Mouse (Mus musculus): ENCODE results near the gene Zc3h13.

Gene Zc3h13

DNA sequence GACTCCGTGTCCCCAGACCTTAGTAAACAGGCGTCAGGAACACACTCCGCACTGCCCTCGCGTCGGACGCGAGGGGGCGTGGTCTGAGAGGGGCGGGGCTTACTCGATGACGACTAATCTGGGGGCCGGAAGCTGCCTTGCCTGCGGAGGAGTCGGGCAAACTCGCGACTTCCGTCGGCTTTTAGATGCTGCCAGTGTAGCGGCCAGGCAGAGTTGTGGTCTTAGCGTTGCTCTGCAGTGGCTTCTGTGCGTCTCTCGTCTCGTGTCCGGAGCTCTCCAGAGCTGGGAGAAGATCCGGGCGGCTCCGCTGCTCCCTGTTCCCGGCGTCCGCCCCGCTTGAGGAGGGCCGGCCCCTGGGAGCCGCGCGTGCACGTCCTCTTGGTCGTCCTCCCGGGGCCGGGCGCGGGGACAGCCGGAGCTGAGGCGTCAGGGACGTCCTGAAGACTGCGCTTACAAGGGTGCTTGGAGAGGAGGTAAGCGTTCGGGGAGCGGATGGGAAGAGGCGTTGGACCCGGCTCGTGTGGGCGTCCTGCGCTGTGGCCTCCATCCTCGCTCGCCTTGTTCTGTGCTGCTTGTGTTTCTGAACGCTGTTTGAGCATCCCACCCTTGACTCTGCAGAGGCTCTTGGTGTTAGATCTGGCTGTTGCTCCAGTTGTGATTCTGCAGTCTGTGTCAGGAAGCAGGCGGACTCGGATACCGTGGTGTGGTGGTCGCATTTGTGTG is at the start of gene Zc3h13:
Gene Zc3h13, plus strand, starts transcription at position 181 of the 723 bp plus-strand sequence.
- peak; percentile 91 for DNase-seq (ENCODE audit: low spot score)

DNA sequence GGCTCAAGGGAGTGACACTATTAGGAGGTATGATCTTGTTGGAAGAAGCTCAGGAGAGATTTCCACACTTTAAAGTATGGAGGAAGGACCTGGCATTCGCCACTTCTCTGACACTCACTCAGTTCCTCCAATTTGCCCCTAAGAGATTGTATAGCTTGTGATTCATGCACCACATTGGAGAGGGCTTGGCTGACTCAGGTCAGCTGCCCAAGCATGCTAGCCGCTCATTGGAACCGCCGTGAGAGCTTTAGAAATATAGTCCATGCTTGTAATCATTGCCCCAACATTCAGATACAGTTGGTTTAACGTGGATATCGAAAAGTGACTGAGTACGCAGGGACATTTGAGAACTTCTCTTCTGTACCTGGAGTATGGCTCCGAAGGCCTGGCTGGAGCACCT is 48.6 kb upstream of the Zc3h13 start:
- DNase-seq (ENCODE audit: low spot score), result no peak

DNA sequence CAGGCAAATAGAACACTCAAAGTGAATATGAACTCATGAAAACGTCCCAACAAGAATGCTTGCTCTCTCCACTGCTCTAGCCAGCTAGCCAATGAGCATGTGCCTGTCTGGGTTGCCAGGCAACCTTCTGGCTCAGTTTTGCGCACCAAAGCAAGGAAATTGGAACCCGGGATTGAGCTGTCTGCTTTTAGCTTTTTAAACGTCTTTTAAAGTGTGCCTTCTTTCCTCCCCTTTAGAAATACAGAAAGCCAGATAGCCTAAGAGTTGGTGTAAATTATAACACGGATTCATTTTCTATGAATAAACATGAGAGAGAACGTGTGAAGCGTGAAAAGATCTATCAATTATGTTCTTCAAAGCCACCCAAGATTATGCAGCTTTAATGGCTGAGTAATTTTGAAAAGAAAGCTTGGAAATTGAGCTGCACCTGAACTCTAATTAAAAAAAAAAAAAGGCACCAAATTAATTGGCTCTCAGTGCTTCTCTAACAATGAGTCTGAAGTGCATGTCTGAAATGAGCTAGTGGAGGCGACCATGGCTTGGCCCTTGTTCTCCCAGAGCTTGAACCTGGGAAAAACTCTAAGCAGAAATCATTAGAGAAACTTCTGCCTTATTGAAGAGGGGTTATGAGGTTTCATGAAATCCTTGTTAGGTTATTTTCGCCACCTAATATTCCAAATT is 48.1 kb upstream of the Zc3h13 start:
- peak; percentile 7 for DNase-seq (ENCODE audit: low spot score)

DNA sequence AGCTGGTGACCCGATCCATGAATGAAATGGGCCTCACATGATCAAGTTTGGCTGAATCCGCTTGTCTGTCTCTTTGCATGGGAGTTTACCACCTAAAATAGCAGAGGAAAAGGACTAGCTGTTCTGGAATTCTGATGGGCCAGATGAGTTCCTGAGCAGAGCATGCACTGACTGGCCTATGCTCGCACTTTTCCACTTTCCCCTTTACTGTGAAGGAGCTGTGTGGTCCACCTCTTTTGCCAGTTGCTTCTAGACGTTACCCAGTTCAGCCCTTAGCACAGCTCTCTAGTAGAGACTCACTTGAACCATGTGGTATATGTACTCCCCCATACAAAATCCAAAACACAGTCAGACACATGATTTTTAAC is 47.6 kb upstream of the Zc3h13 start:
- DNase-seq (ENCODE audit: low spot score), result no peak

DNA sequence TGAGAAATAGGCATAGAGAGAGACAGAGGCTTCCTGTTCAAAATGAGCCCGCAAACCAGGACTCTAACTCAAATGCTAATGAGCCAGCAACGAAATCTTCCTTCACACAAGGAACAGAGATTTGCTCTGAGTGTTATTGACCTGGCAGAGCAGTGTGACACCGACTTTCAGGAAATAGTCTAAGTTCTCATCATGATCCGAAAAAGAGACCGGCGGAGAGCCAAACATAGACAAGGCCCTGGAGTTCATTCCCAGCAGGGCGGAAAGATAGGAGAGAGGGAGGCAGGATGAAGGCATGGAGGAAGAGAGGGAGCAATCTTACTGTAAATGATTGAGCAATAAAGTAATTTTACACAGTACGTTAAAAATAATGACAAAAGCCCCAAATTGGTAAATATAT is 47.1 kb upstream of the Zc3h13 start:
- no peak for DNase-seq (ENCODE audit: low spot score)

DNA sequence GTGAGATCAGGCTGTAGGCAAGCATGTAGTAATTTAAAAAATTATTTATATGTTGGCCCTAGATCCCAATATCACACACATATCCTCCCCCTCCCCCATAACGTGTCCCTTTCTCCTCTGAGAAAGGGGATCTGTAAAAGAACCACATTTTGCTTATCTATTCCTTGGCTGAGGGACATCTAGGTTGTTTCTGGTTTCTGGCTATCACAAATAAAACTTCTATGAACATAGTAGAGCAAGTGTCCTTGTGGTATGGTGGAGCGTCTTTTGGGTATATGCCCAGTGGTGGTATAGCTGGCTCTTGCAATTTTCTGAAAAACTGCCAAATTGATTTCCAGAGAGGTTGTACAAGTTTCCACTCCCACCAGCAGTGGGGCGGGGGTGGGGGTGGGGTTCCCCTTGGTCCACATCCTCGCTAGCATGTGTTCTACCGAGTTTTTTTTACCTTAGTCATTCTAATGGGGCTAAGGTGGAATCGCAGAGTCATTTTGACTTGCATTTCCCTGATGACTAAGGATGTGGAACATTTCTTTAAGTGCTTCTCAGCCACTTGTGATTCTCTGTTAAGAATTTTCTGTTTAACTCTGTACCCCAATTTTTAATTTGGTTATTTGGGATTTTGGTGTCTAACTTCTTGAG is 46.0 kb upstream of the Zc3h13 start:
- DNase-seq (ENCODE audit: low spot score), result no peak

DNA sequence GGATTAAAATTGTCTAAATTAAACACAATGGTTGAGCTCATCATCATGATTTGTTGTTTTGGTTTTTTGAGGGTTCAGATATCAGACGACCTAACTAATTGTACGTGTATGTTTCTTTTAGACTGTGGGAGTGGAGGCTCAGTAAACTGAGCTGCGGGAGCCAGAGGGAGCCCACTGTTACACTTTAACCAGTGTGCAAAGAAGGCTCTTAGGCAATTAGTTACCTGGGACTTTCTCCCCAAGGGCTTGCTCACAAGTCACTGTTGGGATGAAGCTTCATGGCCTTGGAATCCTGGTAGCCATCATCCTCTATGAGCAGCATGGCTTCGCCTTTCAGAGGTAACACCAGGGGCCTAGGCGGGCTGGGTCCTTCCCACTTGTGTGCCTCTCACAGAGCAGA is 42.1 kb upstream of the Zc3h13 start, which contains the start of gene Cpb2:
Gene Cpb2, plus strand, starts transcription at position 201 of the 400 bp plus-strand sequence.
- DNase-seq (ENCODE audit: low spot score), result no peak

DNA sequence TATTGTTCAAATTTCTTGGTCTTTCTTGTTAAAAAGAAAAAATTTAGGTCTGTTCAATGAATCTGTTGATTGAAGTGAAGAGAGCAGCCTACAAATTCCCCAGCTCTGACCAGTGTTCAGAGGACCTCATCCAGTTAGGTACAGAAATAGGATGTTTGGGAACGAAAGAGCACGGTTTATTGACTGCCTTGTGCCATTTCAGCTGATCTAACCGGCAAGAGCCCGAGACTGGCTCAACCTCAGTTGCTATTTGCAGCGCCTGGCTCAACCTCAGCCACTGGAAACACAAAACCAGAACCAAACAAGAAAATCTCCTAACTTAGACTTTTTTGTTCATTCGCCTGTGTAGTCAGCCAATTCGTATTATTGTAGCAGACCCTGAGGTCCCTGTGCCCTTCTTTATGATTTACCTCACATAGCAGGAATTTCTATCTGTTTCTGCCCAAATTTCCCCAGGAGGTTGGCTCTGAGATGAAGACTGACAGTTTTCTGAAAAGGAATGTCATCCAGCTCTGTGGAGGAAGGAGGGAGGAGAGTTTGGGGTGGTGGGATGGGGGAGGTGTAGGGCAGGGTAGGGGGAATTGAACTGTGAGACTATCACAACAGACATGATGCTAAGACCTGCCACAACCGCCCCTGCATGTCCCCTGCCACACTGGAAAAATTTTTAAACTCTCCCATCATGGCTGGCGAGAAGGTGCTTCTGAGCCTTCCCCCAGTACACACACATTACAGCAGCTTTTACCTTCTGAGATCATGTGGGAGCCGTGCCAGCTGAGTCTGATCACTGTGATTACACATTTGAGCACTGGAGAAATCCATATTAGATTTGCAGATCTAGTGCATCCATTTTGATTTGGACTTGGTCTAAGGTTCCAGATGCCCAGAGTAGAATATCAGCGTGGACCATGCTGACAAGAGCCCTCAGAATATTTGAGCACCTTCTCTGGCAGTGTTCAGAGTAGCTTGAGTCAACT is 37.9 kb upstream of the Zc3h13 start:
- no peak for DNase-seq (ENCODE audit: low spot score)

DNA sequence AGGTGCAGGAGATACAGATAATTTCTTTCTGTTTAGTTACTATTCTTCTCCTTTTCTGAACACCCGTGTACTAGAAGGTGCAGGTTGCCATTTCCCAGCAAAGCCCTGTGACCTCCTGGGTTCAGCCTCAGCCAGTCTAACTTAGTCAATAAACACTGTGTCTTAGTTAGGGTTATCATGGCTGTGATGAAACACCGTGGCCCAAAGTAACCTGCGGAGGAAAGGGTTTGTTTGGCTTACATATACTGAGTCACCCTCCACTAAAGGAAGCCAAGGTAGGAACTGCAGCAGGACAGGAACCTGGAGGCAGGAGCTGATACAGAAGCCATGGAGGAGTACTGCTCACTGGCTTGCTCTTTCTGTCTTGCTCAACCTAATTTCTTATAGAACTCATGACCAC is 33.7 kb upstream of the Zc3h13 start:
- no peak for DNase-seq (ENCODE audit: low spot score)

DNA sequence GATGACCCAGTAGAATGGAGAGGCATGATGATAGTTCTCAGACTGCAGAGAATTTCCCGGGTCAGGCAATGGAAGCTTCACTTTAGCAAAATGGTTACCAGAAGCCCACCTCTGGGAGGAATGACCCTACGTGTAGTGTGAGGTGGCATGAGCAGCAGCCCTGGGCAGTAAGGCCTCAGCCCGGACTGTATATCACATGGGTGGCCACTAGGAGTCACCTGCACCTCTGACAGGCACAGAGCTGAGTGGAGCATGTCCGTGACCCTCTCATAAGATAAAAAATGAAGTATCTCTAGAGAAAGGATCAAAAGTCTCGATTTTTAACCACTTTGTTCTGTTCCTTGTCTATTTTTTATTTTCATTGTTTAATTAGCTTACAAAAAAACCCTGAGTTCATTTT is 27.7 kb upstream of the Zc3h13 start:
- no peak for DNase-seq (ENCODE audit: low spot score)

DNA sequence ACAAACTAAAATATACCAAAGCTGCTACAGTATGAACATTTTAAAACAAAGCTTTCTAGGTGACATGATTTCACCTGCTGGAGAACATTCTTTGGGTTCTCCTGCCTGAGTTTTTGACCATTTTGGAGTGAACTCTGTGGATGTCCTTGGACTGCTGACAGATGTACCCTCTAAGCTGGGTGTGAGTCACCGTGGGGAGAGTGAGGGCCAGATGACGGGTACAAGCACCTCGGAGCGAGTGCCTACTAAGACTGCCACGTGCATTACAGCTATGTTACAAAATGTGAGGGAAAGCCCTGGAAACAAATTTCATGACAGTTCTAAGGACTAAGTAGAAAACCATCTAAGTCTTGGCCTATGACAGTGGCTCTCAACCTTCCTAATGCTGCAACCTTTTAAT is 14.6 kb upstream of the Zc3h13 start:
- DNase-seq (ENCODE audit: low spot score), result no peak

DNA sequence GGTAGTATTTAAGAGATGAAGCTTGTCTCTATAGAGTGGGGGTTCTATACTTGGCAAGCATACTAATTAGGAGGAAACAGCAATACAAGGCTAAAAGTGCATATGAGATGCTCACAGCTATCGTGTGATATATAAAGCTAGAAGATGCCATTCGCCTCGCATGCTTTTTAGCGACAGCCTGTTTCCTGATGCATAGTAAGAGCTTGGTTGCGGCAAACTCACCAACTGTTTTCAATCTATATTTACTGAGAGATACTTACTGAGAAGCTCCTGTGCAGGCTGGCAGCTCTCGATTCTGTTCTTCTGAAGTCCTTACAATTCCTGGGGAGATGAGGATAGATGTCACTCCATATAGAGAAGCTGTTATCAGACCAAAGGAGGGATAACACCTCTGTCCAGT is 4.5 kb upstream of the Zc3h13 start:
- no peak for DNase-seq (ENCODE audit: low spot score)

DNA sequence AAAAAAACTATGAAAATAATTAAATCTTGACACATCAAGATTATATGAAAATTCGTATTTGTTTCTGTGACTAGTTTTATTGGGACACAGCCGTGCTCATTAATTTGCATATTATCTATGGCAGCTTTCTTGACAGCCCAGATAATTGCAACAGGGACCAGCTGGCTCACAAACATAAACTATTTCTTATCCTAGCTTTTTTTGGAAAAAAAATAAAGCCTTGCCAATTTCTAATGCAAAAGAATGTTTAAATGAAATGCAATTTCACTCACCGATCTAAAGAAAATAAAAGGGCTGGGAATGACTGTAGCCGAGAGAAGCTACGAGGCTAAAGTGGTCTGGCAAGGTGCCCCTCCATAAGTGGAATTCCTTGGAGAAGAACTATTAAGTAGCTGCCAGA is 3.8 kb upstream of the Zc3h13 start:
- DNase-seq (ENCODE audit: low spot score), result no peak

DNA sequence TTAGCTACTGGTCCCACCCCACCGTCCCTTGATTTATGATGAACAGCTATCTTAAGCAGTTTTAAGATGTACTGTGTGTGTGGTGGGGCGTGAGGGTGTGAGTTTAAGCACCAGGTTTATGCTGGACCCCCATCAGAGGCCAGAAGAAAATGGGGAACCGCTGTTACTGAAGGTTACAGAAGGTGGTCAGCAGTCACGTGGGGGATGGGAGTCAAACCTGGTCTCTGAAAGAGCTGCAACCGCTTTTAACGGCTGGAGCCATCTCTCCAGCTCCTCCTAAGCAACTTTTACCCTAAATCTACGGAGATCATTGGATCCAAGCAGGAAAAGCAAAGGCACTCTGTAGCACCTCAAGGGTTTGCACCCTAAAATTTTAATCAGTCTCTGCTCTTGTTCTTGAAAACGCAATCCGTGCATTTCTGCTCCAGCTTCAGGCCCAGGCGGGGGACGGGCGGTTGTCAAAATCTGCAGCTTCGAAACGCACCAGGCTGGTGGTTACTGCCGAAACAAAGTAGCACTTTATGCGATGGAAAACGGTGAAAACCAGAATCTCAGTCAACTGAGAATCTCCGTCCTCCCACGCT is 472 bp upstream of the Zc3h13 start:
- no peak for DNase-seq (ENCODE audit: low spot score)

DNA sequence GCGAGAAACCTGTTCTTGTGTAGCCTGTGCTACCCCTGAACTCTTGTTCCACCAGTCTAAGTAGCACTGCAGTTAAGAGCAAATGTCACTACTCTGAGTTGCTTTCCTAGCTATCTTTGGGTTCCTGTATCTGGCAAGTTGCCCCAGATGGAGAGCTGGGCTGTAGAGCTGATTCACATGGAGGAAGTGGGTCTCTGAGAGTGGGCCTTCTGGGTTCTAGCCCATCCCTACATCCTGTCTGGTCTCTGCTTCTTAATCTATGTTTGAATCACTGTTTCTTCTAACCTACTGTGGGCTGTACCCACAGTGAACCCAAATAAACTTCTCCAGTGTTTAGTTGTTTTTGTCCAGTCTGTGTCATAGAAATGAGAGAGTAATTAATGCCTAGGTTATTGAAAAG is 16.9 kb downstream of the Zc3h13 start:
- no peak for DNase-seq (ENCODE audit: low spot score)

DNA sequence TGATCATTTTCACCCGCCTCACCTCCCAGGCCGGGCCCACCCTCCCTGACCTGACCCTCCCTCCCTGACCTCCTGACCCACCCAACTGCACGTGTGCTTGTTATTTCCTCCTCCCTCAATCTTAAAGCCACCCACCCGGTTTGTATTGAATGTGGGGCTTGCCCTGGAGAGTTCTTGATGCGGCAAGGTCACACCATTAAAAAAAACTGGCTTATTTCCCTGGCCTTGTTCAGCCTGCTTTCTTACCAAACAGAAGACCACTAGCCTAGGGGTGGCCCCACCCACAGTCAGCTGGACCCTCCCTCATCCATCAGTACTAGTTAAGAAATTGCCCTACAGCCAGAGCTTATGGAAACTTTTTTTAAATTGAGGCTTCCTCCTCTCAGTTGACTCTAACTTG is 19.6 kb downstream of the Zc3h13 start:
- DNase-seq (ENCODE audit: low spot score), result no peak

DNA sequence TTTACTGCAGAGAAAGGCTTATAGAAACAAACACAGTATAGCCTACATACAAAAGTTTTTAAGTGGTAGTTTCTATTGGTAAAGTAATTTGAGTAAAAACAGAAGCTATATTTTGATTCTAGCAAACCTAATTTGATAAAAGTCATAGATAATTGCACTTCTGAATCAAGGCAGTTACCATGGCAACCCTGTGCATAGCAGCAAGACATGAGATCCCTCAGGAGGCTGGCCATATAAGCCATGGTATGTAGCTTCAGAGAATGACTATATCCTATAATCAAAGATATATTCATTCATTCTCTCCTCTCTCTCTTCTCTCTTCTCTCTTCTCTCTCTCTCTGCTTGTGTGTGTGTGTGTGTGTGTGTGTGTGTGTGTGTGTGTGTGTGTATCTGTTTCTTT is 23.7 kb downstream of the Zc3h13 start:
- DNase-seq (ENCODE audit: low spot score), result no peak

DNA sequence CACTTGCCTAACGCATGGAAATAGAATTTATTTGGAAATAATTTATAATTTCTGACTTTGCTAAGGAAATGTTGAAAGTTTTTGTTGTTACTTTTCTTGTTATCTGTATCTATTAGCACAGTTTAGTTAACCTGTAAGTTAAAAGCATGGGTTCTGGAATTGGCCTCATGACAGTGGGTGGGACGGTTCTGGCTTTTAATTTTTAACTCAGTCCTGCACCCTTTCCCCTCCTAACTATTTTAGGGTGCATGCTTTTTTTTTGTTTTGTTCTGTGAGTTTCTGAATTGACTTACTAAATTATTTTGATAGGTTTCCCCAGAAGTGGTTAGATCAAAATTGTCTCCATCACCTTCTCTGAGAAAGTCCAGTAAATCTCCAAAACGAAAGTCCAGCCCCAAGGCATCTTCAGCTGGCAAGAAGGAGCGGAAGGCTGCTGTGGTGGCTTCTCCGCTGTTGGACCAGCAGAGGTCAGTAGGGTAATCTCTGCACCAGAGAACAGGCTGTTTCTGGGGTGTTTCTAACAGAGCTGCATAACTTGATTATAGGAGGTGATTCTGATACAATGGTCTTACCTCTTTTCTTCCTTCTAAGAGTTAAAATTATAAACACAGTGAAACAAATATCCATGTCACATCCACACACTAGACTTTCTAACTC is 25.3 kb downstream of the Zc3h13 start:
- DNase-seq (ENCODE audit: low spot score), result no peak

DNA sequence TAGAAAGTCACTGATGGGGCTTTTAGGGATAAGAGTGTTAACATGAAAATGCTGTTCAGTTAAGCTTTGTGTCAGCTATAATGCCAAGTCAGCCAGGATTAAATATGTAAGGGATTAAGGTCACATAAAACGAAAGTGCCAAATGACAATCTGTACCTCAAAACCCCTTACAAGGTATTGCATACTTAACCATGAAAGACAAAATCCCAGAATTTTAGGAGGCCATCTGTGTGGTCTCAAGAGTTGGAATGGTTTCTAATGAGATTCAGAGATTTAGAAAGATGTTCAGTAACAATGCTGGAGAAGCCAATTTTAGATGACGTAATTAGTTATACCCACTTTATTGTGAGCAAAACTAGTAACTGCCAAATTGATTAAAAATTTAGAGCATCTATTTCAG is 30.3 kb downstream of the Zc3h13 start:
- no peak for DNase-seq (ENCODE audit: low spot score)

DNA sequence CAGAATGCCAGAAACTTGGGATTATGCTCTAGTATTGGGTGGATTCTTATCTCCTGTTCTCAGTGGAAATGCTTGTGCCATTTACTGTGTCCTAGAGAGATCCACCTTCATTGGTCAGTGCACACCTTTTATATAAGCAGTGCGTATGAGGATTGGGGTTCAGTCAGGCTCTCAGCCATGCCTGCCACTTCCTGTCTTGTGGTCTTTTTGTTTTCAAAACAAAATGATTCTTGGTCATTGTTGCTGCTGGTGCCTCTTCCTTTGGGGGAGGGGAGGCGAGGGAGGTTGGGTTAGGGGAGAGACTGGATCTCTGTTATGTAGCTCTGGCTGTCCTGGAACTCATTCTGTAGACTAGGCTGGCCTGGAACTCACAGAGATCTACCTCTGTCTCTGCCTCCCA is 34.6 kb downstream of the Zc3h13 start:
- DNase-seq (ENCODE audit: low spot score), result no peak

DNA sequence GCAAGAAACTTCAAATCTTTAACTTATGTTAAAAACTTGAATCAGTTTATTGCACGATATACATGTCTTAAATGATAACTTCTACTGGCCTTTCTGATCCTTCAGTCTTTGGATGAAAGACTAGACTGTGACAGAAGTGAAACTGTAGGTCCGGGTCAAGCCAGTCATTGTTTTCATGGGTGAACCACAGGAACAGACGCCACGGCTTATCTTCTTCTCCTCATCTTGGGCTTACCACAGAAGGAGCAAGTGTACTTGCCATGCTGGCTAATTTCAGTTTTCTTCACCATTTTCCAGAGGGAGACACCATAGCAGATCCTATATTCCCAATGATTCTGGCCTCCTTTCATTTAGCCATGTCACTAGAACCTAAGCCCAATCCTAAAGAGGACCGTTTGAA is 36.1 kb downstream of the Zc3h13 start:
- DNase-seq (ENCODE audit: low spot score), result no peak

Data from left cerebral cortex, adult 11 months (tissue).